Mouse (Mus musculus): ENCODE measurements at regions not wholly inside any gene's neighbourhood (a gene's known extent, or its start where the extent isn't known, plus 50 kb on each side); places are given as distances from the start of the nearest gene placed in this dataset.

DNA sequence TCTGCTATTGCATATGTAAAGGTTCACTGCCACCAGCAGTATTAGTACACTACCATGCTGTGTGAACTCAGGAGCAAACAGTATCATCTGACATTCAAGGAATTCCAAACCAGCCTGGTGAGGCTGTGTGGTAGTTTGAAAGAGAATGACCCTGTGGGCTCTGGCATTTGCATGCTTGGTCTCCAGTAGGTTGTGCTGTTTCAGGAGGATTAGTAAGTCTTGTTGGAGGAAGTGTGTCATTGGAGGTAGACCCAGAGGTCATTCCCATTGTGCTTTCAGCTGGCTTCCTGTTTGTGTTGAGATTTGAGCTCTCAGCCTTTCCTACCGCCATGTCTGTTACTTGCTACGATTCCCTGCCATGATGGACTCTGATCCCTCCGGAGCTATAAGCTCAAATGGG, 98.3 kb upstream of the St6galnac5 start:
- TF ChIP-seq GATA1 (IDR thresholded peaks at IDR 0.05; ENCODE audit: borderline replicate concordance, low read length) (no peak), GATA2 (IDR thresholded peaks at IDR 0.05; ENCODE audit: borderline replicate concordance, low read depth, low read length) (no peak)

Data from G1E (cell line).